Mouse (Mus musculus): Measurements from ENCODE around the gene Sptbn1.

DNA sequence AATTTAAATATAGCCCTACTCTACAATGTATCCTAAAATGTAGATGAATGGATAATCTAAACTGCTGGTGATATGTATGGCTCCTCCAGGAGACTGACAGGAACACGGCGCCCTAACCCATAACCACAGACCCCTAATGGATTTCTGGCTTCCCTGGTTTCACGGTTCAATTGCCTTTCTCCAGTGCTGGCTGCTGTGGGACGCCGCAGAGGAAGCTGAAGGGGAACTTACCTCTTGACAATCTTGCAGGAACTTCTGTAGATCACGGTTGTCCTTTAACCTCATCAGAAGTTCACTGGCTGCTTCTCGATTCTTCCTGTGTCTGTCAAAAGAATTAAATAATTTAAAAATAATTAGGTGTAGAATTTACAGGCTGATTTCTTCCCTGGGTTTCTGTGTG lies 138.6 kb downstream of the Sptbn1 start:
- no peak for TF ChIP-seq CTCF (IDR thresholded peaks at IDR 0.05; ENCODE audit: insufficient read depth, low read length)
- TF ChIP-seq POLR2A (IDR thresholded peaks at IDR 0.05; ENCODE audit: borderline replicate concordance, extremely low read depth, low read depth, low read length) = no peak

Data from lung, adult 2 months (tissue).